Mouse (Mus musculus): ENCODE results near the gene Olfr813.
"Not testable (repeated sequence)": the region's sequence is repeated elsewhere in the genome, so short reads cannot be mapped to it uniquely, and the experiment has no call there.

- TF ChIP-seq ZKSCAN1 (IDR thresholded peaks at IDR 0.05; ENCODE audit: borderline replicate concordance, low read depth, low read length); GABPA (IDR thresholded peaks at IDR 0.05; ENCODE audit: insufficient replicate concordance, low read depth, low read length); KAT2A (IDR thresholded peaks at IDR 0.05; ENCODE audit: insufficient replicate concordance, low read length); USF2 (conservative IDR thresholded peaks at IDR 0.05; ENCODE audit: low read depth, low read length); ZNF384 (IDR thresholded peaks at IDR 0.05; ENCODE audit: low read depth, low read length); POLR2A (IDR thresholded peaks at IDR 0.05; ENCODE audit: low read depth, low read length): not testable (repeated sequence)
These were observed 30.3 kb downstream of the Olfr813 start for GRCm38 (mm10) chr10:129885496-129885895.

Data from CH12.LX (cell line).